Mouse (Mus musculus): ENCODE measurements at regions not wholly inside any gene's neighbourhood (a gene's known extent, or its start where the extent isn't known, plus 50 kb on each side); places are given as distances from the start of the nearest gene placed in this dataset.

GRCm38 (mm10) chr3:149104080-149104479 lies 113.7 kb upstream of the Adgrl2 start:
- Histone ChIP-seq H3K36me3 (no peaks in the 10 kb centered on the region), H3K4me3 (replicated peaks) (no peak overlapping the region), H3K4me2 (no peak overlapping the region), H3K4me1 (0 out of 2 replicates have a peak, but pooled peaks cover 5% of the 10 kb centered on the region), H3K9ac (replicated peaks) (no peak overlapping the region), H3K27ac (replicated peaks) (no peak overlapping the region), H3K9me3 (replicated peaks) (no peaks in the 10 kb centered on the region), H3K27me3 (replicated peaks) (0 out of 2 replicates have a peak, but pooled peaks cover 2% of the 10 kb centered on the region)
- no peak for ATAC-seq (ENCODE audit: low FRiP score)
- 64% methylated on average over 6 of the region's 6 CpGs for WGBS

- WGBS, result 89% methylated on average over 3 of the region's 3 CpGs
- H3K4me3 ChIP-seq (replicated peaks), result no peak overlapping the region
- no peak for ATAC-seq (ENCODE audit: low FRiP score)
- no peak overlapping the region for H3K27ac ChIP-seq (replicated peaks)
- no peaks in the 10 kb centered on the region for H3K36me3 ChIP-seq
- 0 out of 2 replicates have a peak, but pooled peaks cover 2% of the 10 kb centered on the region for H3K27me3 ChIP-seq (replicated peaks)
- 0 out of 2 replicates have a peak, but pooled peaks cover 5% of the 10 kb centered on the region for H3K4me1 ChIP-seq
- H3K4me2 ChIP-seq, result no peak overlapping the region
- no peaks in the 10 kb centered on the region for H3K9me3 ChIP-seq (replicated peaks)
- no peak overlapping the region for H3K9ac ChIP-seq (replicated peaks)
Measured at GRCm38 (mm10) chr3:149103469-149103868, 113.1 kb upstream of the Adgrl2 start.

- Histone ChIP-seq H3K27ac (replicated peaks) (0 out of 2 replicates have a peak overlapping the region, but pooled peaks have one; percentile 2), H3K4me2 (no peak overlapping the region), H3K27me3 (replicated peaks) (0 out of 2 replicates have a peak, but pooled peaks cover 2% of the 10 kb centered on the region), H3K4me3 (replicated peaks) (no peak overlapping the region), H3K9me3 (replicated peaks) (no peaks in the 10 kb centered on the region), H3K4me1 (0 out of 2 replicates have a peak, but pooled peaks cover 5% of the 10 kb centered on the region), H3K9ac (replicated peaks) (no peak overlapping the region), H3K36me3 (no peaks in the 10 kb centered on the region)
- WGBS, result 44% methylated on average over 8 of the region's 8 CpGs
- ATAC-seq (ENCODE audit: low FRiP score), result no peak
Measured at GRCm38 (mm10) chr3:149102846-149103245, 112.5 kb upstream of the Adgrl2 start.

- Histone ChIP-seq H3K9me3 (replicated peaks) (no peaks in the 10 kb centered on the region), H3K4me2 (no peak overlapping the region), H3K27ac (replicated peaks) (no peak overlapping the region), H3K27me3 (replicated peaks) (0 out of 2 replicates have a peak, but pooled peaks cover 2% of the 10 kb centered on the region), H3K36me3 (no peaks in the 10 kb centered on the region), H3K9ac (replicated peaks) (no peak overlapping the region), H3K4me3 (replicated peaks) (no peak overlapping the region), H3K4me1 (0 out of 2 replicates have a peak, but pooled peaks cover 5% of the 10 kb centered on the region)
- 70% methylated on average over 10 of the region's 10 CpGs for WGBS
- no peak for ATAC-seq (ENCODE audit: low FRiP score)
Measured at GRCm38 (mm10) chr3:149101785-149102184, 111.4 kb upstream of the Adgrl2 start.

- 77% methylated on average over 4 of the region's 4 CpGs for WGBS
Measured at GRCm38 (mm10) chr3:149098764-149099163, 108.4 kb upstream of the Adgrl2 start.

DNA sequence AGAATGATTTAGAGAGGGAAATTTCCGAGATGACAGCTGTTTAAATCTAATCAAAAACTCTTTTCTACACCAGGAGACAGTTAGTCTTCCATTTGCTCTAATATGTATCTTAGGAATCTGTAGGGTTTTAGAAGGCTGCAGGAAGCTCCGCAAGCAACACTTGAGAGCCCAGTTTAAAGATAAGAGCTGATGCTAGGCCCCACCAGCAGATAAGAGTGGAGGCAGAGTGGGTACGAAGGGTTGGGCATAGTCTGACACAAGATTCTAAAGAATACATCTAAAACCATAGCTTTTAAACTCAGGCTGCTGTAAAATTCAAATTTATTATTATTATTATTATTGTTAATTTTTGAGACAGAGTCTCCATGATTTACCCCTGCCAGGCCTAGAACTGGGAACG lies 106.7 kb upstream of the Adgrl2 start:
- Histone ChIP-seq H3K4me1 (no peaks in the 10 kb centered on the region), H3K9ac (replicated peaks) (no peak overlapping the region), H3K4me3 (replicated peaks) (no peak overlapping the region), H3K4me2 (no peak overlapping the region), H3K27me3 (replicated peaks) (0 out of 2 replicates have a peak, but pooled peaks cover 8% of the 10 kb centered on the region), H3K27ac (replicated peaks) (no peak overlapping the region), H3K9me3 (replicated peaks) (no peaks in the 10 kb centered on the region), H3K36me3 (no peaks in the 10 kb centered on the region)
- WGBS, result 87% methylated on average over 4 of the region's 4 CpGs
- no peak for ATAC-seq (ENCODE audit: low FRiP score)

More at GRCm38 (mm10) chr3:149098764-149099163, 108.4 kb upstream of the Adgrl2 start:
- 0 out of 2 replicates have a peak, but pooled peaks cover 5% of the 10 kb centered on the region for H3K4me1 ChIP-seq
- no peak overlapping the region for H3K4me2 ChIP-seq
- H3K27me3 ChIP-seq (replicated peaks), result 0 out of 2 replicates have a peak, but pooled peaks cover 2% of the 10 kb centered on the region
- no peaks in the 10 kb centered on the region for H3K9me3 ChIP-seq (replicated peaks)
- no peak for ATAC-seq (ENCODE audit: low FRiP score)
- no peak overlapping the region for H3K9ac ChIP-seq (replicated peaks)
- no peaks in the 10 kb centered on the region for H3K36me3 ChIP-seq
- no peak overlapping the region for H3K4me3 ChIP-seq (replicated peaks)
- no peak overlapping the region for H3K27ac ChIP-seq (replicated peaks)

- no peak overlapping the region for H3K27ac ChIP-seq (replicated peaks)
- H3K36me3 ChIP-seq, result no peaks in the 10 kb centered on the region
- H3K4me1 ChIP-seq, result peaks cover 21% of the 10 kb centered on the region
- WGBS, result 8% methylated on average over 5 of the region's 5 CpGs
- H3K4me2 ChIP-seq, result no peak overlapping the region
- ATAC-seq (ENCODE audit: low FRiP score), result no peak
- 0 out of 2 replicates have a peak, but pooled peaks cover 5% of the 10 kb centered on the region for H3K27me3 ChIP-seq (replicated peaks)
- H3K9me3 ChIP-seq (replicated peaks), result no peaks in the 10 kb centered on the region
- no peak overlapping the region for H3K4me3 ChIP-seq (replicated peaks)
- no peak overlapping the region for H3K9ac ChIP-seq (replicated peaks)
Measured at GRCm38 (mm10) chr3:149092649-149093048, 102.3 kb upstream of the Adgrl2 start.

- 0 out of 2 replicates have a peak, but pooled peaks have one; percentile 41 for ATAC-seq (ENCODE audit: low FRiP score)
- no peak overlapping the region for H3K4me3 ChIP-seq (replicated peaks)
Measured at GRCm38 (mm10) chr3:149090103-149090502, 99.7 kb upstream of the Adgrl2 start.

GRCm38 (mm10) chr3:149088621-149089128 lies 98.3 kb upstream of the Adgrl2 start:
- H3K27me3 ChIP-seq (replicated peaks), result 0 out of 2 replicates have a peak, but pooled peaks cover 8% of the 10 kb centered on the region
- H3K4me2 ChIP-seq, result peak overlapping the region; percentile 59
- no peak for ATAC-seq (ENCODE audit: low FRiP score)
- no peaks in the 10 kb centered on the region for H3K9me3 ChIP-seq (replicated peaks)
- H3K36me3 ChIP-seq, result no peaks in the 10 kb centered on the region
- H3K9ac ChIP-seq (replicated peaks), result 0 out of 2 replicates have a peak overlapping the region, but pooled peaks have one; percentile 5
- H3K27ac ChIP-seq (replicated peaks), result no peak overlapping the region
- peaks cover 21% of the 10 kb centered on the region for H3K4me1 ChIP-seq
- WGBS, result 4% methylated on average over 16 of the region's 16 CpGs
- H3K4me3 ChIP-seq (replicated peaks), result peak overlapping the region; percentile 25

More at GRCm38 (mm10) chr3:149090103-149090502, 99.7 kb upstream of the Adgrl2 start:
- Histone ChIP-seq H3K4me1 (peaks cover 21% of the 10 kb centered on the region), H3K36me3 (no peaks in the 10 kb centered on the region), H3K27ac (replicated peaks) (no peak overlapping the region), H3K4me2 (no peak overlapping the region), H3K27me3 (replicated peaks) (0 out of 2 replicates have a peak, but pooled peaks cover 5% of the 10 kb centered on the region), H3K9ac (replicated peaks) (no peak overlapping the region), H3K9me3 (replicated peaks) (no peaks in the 10 kb centered on the region)
- 32% methylated on average over 5 of the region's 5 CpGs for WGBS

DNA sequence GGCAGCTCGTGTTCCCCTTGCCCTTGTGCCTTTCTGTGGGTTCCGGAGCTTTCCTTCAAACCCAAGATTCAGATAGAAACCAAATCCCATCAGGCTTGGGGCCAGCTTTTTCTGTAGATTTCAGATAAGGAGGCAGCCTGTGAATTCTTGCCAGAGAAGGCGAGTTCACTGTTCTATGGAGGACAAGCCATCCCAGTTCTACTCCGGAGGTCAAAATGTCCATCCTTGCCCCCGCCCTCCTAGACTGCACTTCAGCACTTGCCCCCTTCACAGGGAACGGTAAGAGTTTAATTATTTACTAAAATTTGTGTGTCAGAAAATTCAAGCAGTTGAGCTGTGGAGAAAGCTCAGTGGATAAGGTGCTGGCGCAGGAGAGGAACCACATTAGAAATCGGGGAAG lies 97.1 kb upstream of the Adgrl2 start:
- no peak for ATAC-seq (ENCODE audit: low FRiP score)
- H3K27ac ChIP-seq (replicated peaks), result no peak overlapping the region
- WGBS, result 91% methylated on average over 8 of the region's 8 CpGs
- no peaks in the 10 kb centered on the region for H3K9me3 ChIP-seq (replicated peaks)
- no peak overlapping the region for H3K4me3 ChIP-seq (replicated peaks)
- H3K4me2 ChIP-seq, result no peak overlapping the region
- 0 out of 2 replicates have a peak, but pooled peaks cover 3% of the 10 kb centered on the region for H3K27me3 ChIP-seq (replicated peaks)
- no peaks in the 10 kb centered on the region for H3K36me3 ChIP-seq
- H3K9ac ChIP-seq (replicated peaks), result no peak overlapping the region
- H3K4me1 ChIP-seq, result peaks cover 21% of the 10 kb centered on the region

- 78% methylated on average over 5 of the region's 5 CpGs for WGBS
- Histone ChIP-seq H3K4me1 (peaks cover 21% of the 10 kb centered on the region), H3K9ac (replicated peaks) (no peak overlapping the region), H3K4me2 (no peak overlapping the region), H3K36me3 (no peaks in the 10 kb centered on the region), H3K27me3 (replicated peaks) (0 out of 2 replicates have a peak, but pooled peaks cover 3% of the 10 kb centered on the region), H3K27ac (replicated peaks) (no peak overlapping the region), H3K4me3 (replicated peaks) (no peak overlapping the region), H3K9me3 (replicated peaks) (no peaks in the 10 kb centered on the region)
- no peak for ATAC-seq (ENCODE audit: low FRiP score)
Measured at GRCm38 (mm10) chr3:149086704-149087103, 96.3 kb upstream of the Adgrl2 start.

DNA sequence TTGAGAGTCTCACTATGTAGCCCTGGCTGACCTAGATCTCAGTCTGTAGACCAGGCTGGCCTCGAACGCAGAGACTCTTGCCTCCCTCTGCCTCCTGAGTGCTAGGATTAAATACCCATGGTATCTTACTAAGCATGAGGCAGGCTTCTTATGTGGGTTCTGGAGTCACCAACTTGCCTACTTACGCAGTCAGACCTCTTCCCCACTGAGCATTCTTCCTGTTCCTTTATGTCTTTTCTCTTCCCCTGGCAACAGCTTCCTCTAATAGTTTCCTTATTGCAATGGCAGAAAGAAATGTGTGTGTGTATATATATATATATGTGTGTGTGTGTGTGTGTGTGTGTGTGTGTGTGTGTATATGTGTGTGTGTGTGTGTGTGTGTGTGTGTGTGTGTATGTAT lies 95.7 kb upstream of the Adgrl2 start:
- whole genome bisulfite sequencing, result 66% methylated on average over 3 of the region's 3 CpGs

More for the DNA sequence above, 95.7 kb upstream of the Adgrl2 start:
- H3K9me3 ChIP-seq (replicated peaks), result no peaks in the 10 kb centered on the region
- H3K9ac ChIP-seq (replicated peaks), result no peak overlapping the region
- H3K27me3 ChIP-seq (replicated peaks), result 0 out of 2 replicates have a peak, but pooled peaks cover 3% of the 10 kb centered on the region
- H3K36me3 ChIP-seq, result no peaks in the 10 kb centered on the region
- no peak overlapping the region for H3K27ac ChIP-seq (replicated peaks)
- H3K4me1 ChIP-seq, result peaks cover 21% of the 10 kb centered on the region
- no peak overlapping the region for H3K4me3 ChIP-seq (replicated peaks)
- H3K4me2 ChIP-seq, result no peak overlapping the region
- no peak for ATAC-seq (ENCODE audit: low FRiP score)

Measured in neural tube, embryonic 15.5 days (tissue).